Mouse (Mus musculus) kidney, adult 2 months (tissue): ENCODE data around the gene Cry2.

ENCODE experiments used
- CTCF ChIP-seq: fragments of 200-500 bp; conservative IDR thresholded peaks from 2 replicates; pipeline ENCODE4 v1.5.1; 2011; ENCODE audit warnings: low read depth, mild to moderate bottlenecking, control low read depth, low read length, moderate library complexity, mixed read lengths; ENCODE audit not compliant: insufficient read depth, insufficient read length
- POLR2A ChIP-seq: fragments of 200-500 bp; IDR thresholded peaks from one replicate; pipeline ENCODE4 v1.6.1; 2011; ENCODE audit warnings: low read depth, low read length, control low read depth

DNA sequence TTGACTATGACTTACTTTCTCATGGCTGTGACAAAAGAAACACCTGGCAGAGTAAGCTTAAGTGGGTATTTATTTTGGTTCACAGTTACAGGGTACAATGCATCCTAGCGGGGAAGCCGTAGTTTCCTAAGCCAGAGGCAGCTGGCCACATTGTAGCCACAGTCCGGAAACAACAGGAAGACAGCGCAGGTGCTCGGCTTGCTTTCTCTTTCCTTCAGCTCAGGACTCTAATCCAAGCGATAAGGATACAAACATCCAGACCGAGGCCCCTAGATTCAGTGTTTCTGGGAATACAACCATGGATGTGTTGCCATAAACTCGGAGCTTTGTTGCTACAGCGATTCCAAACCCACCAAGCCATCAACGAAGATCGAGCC lies 60.4 kb downstream of the Cry2 start:
- no peak for TF ChIP-seq CTCF
- no peak for TF ChIP-seq POLR2A
